Mouse (Mus musculus): ENCODE data around the gene Prune1. TPM values are rescaled to one million over a fixed set of nuclear protein-coding genes. Genes with fewer than 3 reads are reported as not detected.

Gene Prune1
- total and polyA plus RNA-seq, 3 experiments = 8.4 to 9.1 (median 8.5) TPM

DNA sequence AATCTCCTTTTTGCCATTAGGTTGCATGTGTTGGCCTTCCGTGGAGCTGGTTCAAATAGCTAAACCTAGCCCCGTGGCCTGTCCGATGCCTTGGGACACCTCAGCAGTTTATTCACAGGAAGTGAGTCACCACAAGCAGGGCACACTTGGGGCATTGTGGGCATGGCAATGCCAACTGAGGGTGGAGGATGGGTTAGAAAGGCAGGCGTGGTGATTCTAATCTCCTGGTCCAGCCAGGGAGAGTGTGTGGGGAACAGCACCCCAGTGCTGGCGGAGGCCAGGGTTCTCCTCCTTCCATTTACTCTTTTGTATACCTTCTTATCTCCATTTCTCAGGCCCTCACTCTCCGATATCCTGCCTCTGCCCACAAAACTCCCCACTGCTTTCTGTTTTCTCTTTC, 30.7 kb upstream of the Prune1 start (continued):
- TF ChIP-seq SMC3 (IDR thresholded peaks at IDR 0.05; ENCODE audit: low read depth, low read length) (no peak), MYC (IDR thresholded peaks at IDR 0.05; ENCODE audit: low read depth, low read length) (no peak), NELFE (IDR thresholded peaks at IDR 0.05; ENCODE audit: low read depth, low read length) (no peak), NRF1 (IDR thresholded peaks at IDR 0.05; ENCODE audit: low read depth, low read length) (no peak), POLR2AphosphoS2 (IDR thresholded peaks at IDR 0.05; ENCODE audit: low read depth, low read length) (no peak), TCF12 (IDR thresholded peaks at IDR 0.05; ENCODE audit: low read depth, low read length) (0 out of 2 replicates have a peak, but pooled peaks have one; percentile 25)

DNA sequence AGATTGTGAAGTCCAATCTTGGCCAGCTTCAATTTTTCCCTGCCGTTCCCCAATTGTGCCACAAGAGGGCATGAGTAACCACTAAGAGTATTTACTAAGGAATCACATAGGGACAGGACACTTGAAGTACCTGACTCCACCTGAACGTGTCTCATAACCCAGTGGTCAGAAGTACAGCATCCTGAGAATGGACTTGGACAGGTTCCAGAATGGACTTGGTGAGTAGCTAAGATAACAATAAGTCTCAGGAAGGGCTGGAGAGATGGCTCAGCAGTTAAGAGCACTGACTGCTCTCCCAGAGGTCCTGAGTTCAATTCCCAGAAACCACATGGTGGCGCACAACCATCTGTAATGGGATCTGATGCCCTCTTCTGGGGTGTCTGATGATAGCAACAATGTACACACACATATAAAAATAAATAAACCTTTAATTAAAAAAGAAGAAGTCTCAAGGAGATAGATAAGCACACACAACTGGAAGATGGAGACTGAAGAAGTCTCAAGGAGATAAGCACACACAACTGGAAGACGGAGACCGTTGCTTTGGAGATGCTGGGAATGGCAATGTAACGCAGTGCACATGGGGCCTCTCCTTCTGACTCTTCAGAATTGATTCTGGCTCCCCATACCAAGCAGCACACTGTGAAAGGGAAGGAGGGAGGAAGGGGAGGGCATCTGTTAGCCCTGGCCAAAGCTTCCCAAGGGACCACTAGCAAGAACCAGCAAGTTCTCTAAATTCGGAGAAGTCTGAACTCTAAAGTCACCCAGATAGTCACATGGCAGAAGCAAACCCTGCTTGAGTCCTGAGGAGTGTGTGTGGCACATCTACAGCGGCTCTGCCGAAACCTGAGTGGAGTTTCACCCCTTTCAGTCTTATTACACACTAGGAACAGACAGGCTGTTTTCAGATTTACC, 29.3 kb upstream of the Prune1 start:
- Histone ChIP-seq H3K27ac (ENCODE audit: insufficient read depth, low read depth) (peak overlapping the region; percentile 90), H3K36me3 (replicated peaks in 1 of 2; ENCODE audit: control insufficient read depth in 1 of 2, insufficient read depth in 1 of 2, low read length in 1 of 2) (peaks cover 0 to 9% of the 10 kb centered on the region in 2 experiments), H3K9me3 (replicated peaks; ENCODE audit: low read length) (no peaks in the 10 kb centered on the region), H3K4me1 (ENCODE audit: control insufficient read depth in 1 of 2, insufficient read depth in 2 of 2) (peaks cover 7 to 24% of the 10 kb centered on the region in 2 experiments), H3K79me2 (replicated peaks; ENCODE audit: control insufficient read depth, extremely low read depth, insufficient read depth, poor library complexity, severe bottlenecking) (peaks cover 12% of the 10 kb centered on the region), H3K9ac (ENCODE audit: insufficient read depth, low read depth) (peak overlapping the region; percentile 58), H3K4me2 (ENCODE audit: insufficient read depth, low read depth, poor library complexity, severe bottlenecking) (peak overlapping the region; percentile 40), H3K27me3 (replicated peaks) (no peaks in the 10 kb centered on the region), H3K4me3 (replicated peaks in 1 of 3; ENCODE audit: low read depth in 2 of 3, low read length in 2 of 3, poor library complexity in 1 of 3) (no peak overlapping the region)
- in situ Hi-C loops (cut with MboI; ENCODE audit: low pct_ligation_motif_present, low pct_unique_long_range_greater_than_20kb, low sequenced_read_pairs) = no loop called here
- peak; percentile 68 for DNase-seq (ENCODE audit: extremely low read depth)
- dilution Hi-C loops (cut with MboI; ENCODE audit: extremely low pct_ligation_motif_present, extremely low pct_unique_long_range_greater_than_20kb, low sequenced_read_pairs) = no loop called here
- TF ChIP-seq ZMIZ1 (IDR thresholded peaks at IDR 0.05; ENCODE audit: low read depth, low read length) = no peak
- no peak for TF ChIP-seq MAZ (IDR thresholded peaks at IDR 0.05; ENCODE audit: low read depth, low read length)
- peak; percentile 62; the same call in 1 of the 2 replicates for TF ChIP-seq CHD1 (IDR thresholded peaks at IDR 0.05; ENCODE audit: low read depth, low read length)
- no peak for TF ChIP-seq NRF1 (IDR thresholded peaks at IDR 0.05; ENCODE audit: low read depth, low read length)
- TF ChIP-seq USF2 (conservative IDR thresholded peaks at IDR 0.05; ENCODE audit: low read depth, low read length) = no peak
- no peak for TF ChIP-seq ETS1 (conservative IDR thresholded peaks at IDR 0.05; ENCODE audit: low read depth, low read length)
- TF ChIP-seq MYC (IDR thresholded peaks at IDR 0.05; ENCODE audit: low read depth, low read length) = peak; percentile 25
- no peak for TF ChIP-seq POLR2AphosphoS2 (IDR thresholded peaks at IDR 0.05; ENCODE audit: low read depth, low read length)
- no peak for TF ChIP-seq ZKSCAN1 (IDR thresholded peaks at IDR 0.05; ENCODE audit: borderline replicate concordance, low read depth, low read length)
- no peak for TF ChIP-seq MAFK (IDR thresholded peaks at IDR 0.05; ENCODE audit: insufficient replicate concordance, low read length)
- no peak for TF ChIP-seq USF1 (IDR thresholded peaks at IDR 0.05; ENCODE audit: low read depth, low read length)
- TF ChIP-seq RAD21 (IDR thresholded peaks at IDR 0.05; ENCODE audit: low read depth, low read length) = peak; percentile 67
- TF ChIP-seq TBP (conservative IDR thresholded peaks at IDR 0.05; ENCODE audit: low read depth, low read length) = 0 out of 2 replicates have a peak, but pooled peaks have one; percentile 5
- TF ChIP-seq EP300 (IDR thresholded peaks at IDR 0.05; ENCODE audit: low read length) = no peak
- no peak for TF ChIP-seq KAT2A (IDR thresholded peaks at IDR 0.05; ENCODE audit: insufficient replicate concordance, low read length)
- TF ChIP-seq ZC3H11A (IDR thresholded peaks at IDR 0.05; ENCODE audit: low read depth, low read length) = 0 out of 2 replicates have a peak, but pooled peaks have one; percentile 7
- peak; percentile 26; the same call in 1 of the 2 replicates for TF ChIP-seq TCF12 (IDR thresholded peaks at IDR 0.05; ENCODE audit: low read depth, low read length)
- no peak for TF ChIP-seq SIN3A (IDR thresholded peaks at IDR 0.05; ENCODE audit: low read length)
- TF ChIP-seq E2F4 (IDR thresholded peaks at IDR 0.05; ENCODE audit: insufficient replicate concordance, low read depth, low read length) = no peak
- 0 out of 2 replicates have a peak, but pooled peaks have one; percentile 23 for TF ChIP-seq JUND (conservative IDR thresholded peaks at IDR 0.05; ENCODE audit: low read depth, low read length)
- peak; percentile 37; the same call in 1 of the 2 replicates for TF ChIP-seq POLR2A (IDR thresholded peaks at IDR 0.05; ENCODE audit: low read depth, low read length)
- TF ChIP-seq SMC3 (IDR thresholded peaks at IDR 0.05; ENCODE audit: low read depth, low read length) = peak; percentile 68
- peak; percentile 67; the same call in 1 of the 2 replicates for TF ChIP-seq NELFE (IDR thresholded peaks at IDR 0.05; ENCODE audit: low read depth, low read length)
- TF ChIP-seq MXI1 (IDR thresholded peaks at IDR 0.05; ENCODE audit: low read depth, low read length) = peak; percentile 49; the same call in 1 of the 2 replicates
- 0 out of 2 replicates have a peak, but pooled peaks have one; percentile 8 for TF ChIP-seq ELF1 (IDR thresholded peaks at IDR 0.05; ENCODE audit: low read depth, low read length)
- 0 out of 2 replicates have a peak, but pooled peaks have one; percentile 4 for TF ChIP-seq BHLHE40 (IDR thresholded peaks at IDR 0.05; ENCODE audit: low read depth, low read length)
- TF ChIP-seq IRF4 (IDR thresholded peaks at IDR 0.05; ENCODE audit: low read depth, low read length) = peak; percentile 40; the same call in 1 of the 2 replicates
- TF ChIP-seq MAX (IDR thresholded peaks at IDR 0.05; ENCODE audit: low read length) = peak; percentile 76; the same call in 1 of the 2 replicates
- no peak for TF ChIP-seq UBTF (IDR thresholded peaks at IDR 0.05; ENCODE audit: low read depth, low read length)
- no peak for TF ChIP-seq RCOR1 (conservative IDR thresholded peaks at IDR 0.05; ENCODE audit: low read depth, low read length)
- TF ChIP-seq CTCF (conservative IDR thresholded peaks at IDR 0.05 in 1 of 2, IDR thresholded peaks at IDR 0.05 in 1 of 2; ENCODE audit: low read depth in 2 of 2, low read length in 2 of 2) = peak; percentile 60 to 77; a peak in 3 of 4 replicates
- no peak for TF ChIP-seq JUN (IDR thresholded peaks at IDR 0.05; ENCODE audit: insufficient read depth, low read depth, low read length)
- no peak for TF ChIP-seq ZNF384 (IDR thresholded peaks at IDR 0.05; ENCODE audit: low read depth, low read length)
